ENCODE assay signal across 8 mouse cellular contexts in the genomic region with DNA sequence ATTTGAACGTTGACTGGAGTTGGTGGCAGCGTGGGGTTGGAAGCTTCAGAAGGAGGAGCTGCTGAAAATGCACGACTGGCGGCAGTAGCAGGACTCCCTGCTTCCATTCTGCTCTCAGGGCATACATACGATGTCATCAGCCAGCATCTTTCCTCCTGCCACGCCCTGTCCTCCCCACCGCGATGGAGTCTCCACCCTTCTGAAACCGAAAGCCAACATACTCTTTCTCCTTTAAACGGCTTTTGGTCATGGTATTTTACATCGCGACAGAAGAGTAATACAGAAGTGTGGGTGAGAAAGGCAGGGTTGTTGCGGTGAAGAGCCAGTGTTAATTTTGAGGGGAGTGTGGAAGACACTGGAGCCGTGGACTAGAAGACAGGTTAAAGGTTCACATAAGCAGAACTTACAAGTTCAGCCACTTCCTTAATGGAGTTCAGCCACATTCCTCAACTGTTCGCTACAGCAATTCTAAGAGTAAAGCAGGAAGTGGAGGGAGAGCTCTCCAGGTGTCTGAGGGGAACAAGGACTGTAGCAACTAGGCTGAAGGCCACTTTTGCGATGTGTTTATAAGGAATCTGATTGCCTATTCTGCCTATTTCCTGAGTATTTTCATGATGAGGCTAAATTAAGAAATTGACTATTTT. TPM values are rescaled to one million over a fixed set of nuclear protein-coding genes. Genes with fewer than 3 reads are reported as not detected.
A peak's percentile ranks its signal among the peaks of the same experiment; 100 is the strongest.
DNase-seq lines count a peak whose midpoint lies in the region; ATAC-seq and TF ChIP-seq lines count a peak whose summit lies in the region.

No protein-coding gene starts in this region.

- H3K27ac ChIP-seq in embryonic facial prominence, embryonic 12.5 days: no peak overlapping the region
- H3K27ac ChIP-seq in hindbrain, embryonic 14.5 days: no peak overlapping the region
- H3K27ac ChIP-seq in lung, embryonic 15.5 days: 0 out of 2 replicates have a peak overlapping the region, but pooled peaks have one; percentile 24
- peak overlapping the region; percentile 80 for H3K27ac ChIP-seq in small intestine, adult 2 months (ENCODE audit: insufficient read depth, low read depth, low read length)

- no peak for TF ChIP-seq POLR2A in small intestine, adult 2 months (IDR thresholded peaks at IDR 0.05; ENCODE audit: low read depth, low read length)

- H3K9ac ChIP-seq in embryonic facial prominence, embryonic 12.5 days: no peak overlapping the region
- no peak overlapping the region for H3K9ac ChIP-seq in hindbrain, embryonic 14.5 days
- H3K9ac ChIP-seq in lung, embryonic 15.5 days: no peak overlapping the region

- no peaks in the 10 kb centered on the region for H3K9me3 ChIP-seq in embryonic facial prominence, embryonic 12.5 days
- H3K9me3 ChIP-seq in hindbrain, embryonic 14.5 days (ENCODE audit: control insufficient read depth, low read length): no peaks in the 10 kb centered on the region
- H3K9me3 ChIP-seq in lung, embryonic 15.5 days: no peaks in the 10 kb centered on the region

- WGBS in embryonic facial prominence, embryonic 12.5 days: 40% methylated on average over 16 of the region's 16 CpGs
- 39% methylated on average over 16 of the region's 16 CpGs for WGBS in hindbrain, embryonic 14.5 days
- 38% methylated on average over 16 of the region's 16 CpGs for WGBS in lung, embryonic 15.5 days
- 5% methylated on average over 16 of the region's 16 CpGs for WGBS in small intestine, adult 2 months

- 0 out of 2 replicates have a peak overlapping the region, but pooled peaks have one; percentile 0 for H3K4me3 ChIP-seq in embryonic facial prominence, embryonic 12.5 days
- no peak overlapping the region for H3K4me3 ChIP-seq in hindbrain, embryonic 14.5 days (replicated peaks; ENCODE audit: low read length)
- peak overlapping the region; percentile 33 for H3K4me3 ChIP-seq in lung, embryonic 15.5 days
- peak overlapping the region; percentile 55 for H3K4me3 ChIP-seq in small intestine, adult 2 months (ENCODE audit: low read depth, low read length)

- peak overlapping the region; percentile 34 for H3K4me2 ChIP-seq in embryonic facial prominence, embryonic 12.5 days (replicated peaks)
- H3K4me2 ChIP-seq in hindbrain, embryonic 14.5 days (replicated peaks): peak overlapping the region; percentile 24
- peak overlapping the region; percentile 52 for H3K4me2 ChIP-seq in lung, embryonic 15.5 days

- DNase-seq in adrenal gland, postnatal 14 days: peak; percentile 14
- no peak for DNase-seq in adrenal gland, adult 18-20 months (ENCODE audit: low spot score in 2 of 2)
- DNase-seq in hindbrain, embryonic 14.5 days (ENCODE audit: low spot score): no peak
- DNase-seq in gastrocnemius, postnatal 25 days: no peak

- H3K36me3 ChIP-seq in embryonic facial prominence, embryonic 12.5 days: no peaks in the 10 kb centered on the region
- no peaks in the 10 kb centered on the region for H3K36me3 ChIP-seq in hindbrain, embryonic 14.5 days (replicated peaks; ENCODE audit: control insufficient read depth, insufficient read depth)
- H3K36me3 ChIP-seq in lung, embryonic 15.5 days: no peaks in the 10 kb centered on the region
- H3K36me3 ChIP-seq in small intestine, adult 2 months (ENCODE audit: control insufficient read depth, insufficient read depth, low read length): no peaks in the 10 kb centered on the region

- no peak for TF ChIP-seq CTCF in small intestine, adult 2 months (IDR thresholded peaks at IDR 0.05; ENCODE audit: extremely low read depth, insufficient read length, insufficient replicate concordance, low read depth, low read length)

- peaks cover 5% of the 10 kb centered on the region; the same call in 1 of the 2 replicates for H3K4me1 ChIP-seq in embryonic facial prominence, embryonic 12.5 days
- H3K4me1 ChIP-seq in hindbrain, embryonic 14.5 days (replicated peaks; ENCODE audit: control insufficient read depth, insufficient read depth, low read length): peaks cover under 1% of the 10 kb centered on the region
- H3K4me1 ChIP-seq in lung, embryonic 15.5 days: no peaks in the 10 kb centered on the region
- no peaks in the 10 kb centered on the region for H3K4me1 ChIP-seq in small intestine, adult 2 months (ENCODE audit: control insufficient read depth, insufficient read depth, insufficient read length, low read length)

- no peaks in the 10 kb centered on the region for H3K27me3 ChIP-seq in embryonic facial prominence, embryonic 12.5 days
- no peaks in the 10 kb centered on the region for H3K27me3 ChIP-seq in hindbrain, embryonic 14.5 days (ENCODE audit: control insufficient read depth, insufficient read depth, low read length)
- no peaks in the 10 kb centered on the region for H3K27me3 ChIP-seq in lung, embryonic 15.5 days
- H3K27me3 ChIP-seq in small intestine, adult 2 months (ENCODE audit: control insufficient read depth, insufficient read depth, low read length): no peaks in the 10 kb centered on the region

- ATAC-seq in CD4-positive, CD25-positive, alpha-beta regulatory T cell, adult 4 months: peak; percentile 93
- no peak for ATAC-seq in embryonic facial prominence, embryonic 12.5 days (ENCODE audit: insufficient number of reproducible peaks, insufficient read depth, low FRiP score, low TSS enrichment)
- no peak for ATAC-seq in hindbrain, embryonic 14.5 days (ENCODE audit: low FRiP score)
- ATAC-seq in lung, embryonic 15.5 days (ENCODE audit: borderline replicate concordance, extremely low read depth, low FRiP score, low TSS enrichment): no peak

RNA-seq across cellular contexts. Expression of a gene that starts 6.1 kb away (rescaled TPM):
- total RNA-seq in adrenal gland, postnatal 14 days (2021): 43.6 and 44.6 TPM in 2 replicates
- 10 to 100 TPM; 46.9 to 53.2 TPM for total RNA-seq in adrenal gland, adult 18-20 months (2021)
- 10 to 100 TPM; 13.9 to 14.6 TPM for polyA plus RNA-seq in CD4-positive, CD25-positive, alpha-beta regulatory T cell, adult 4 months (2017; shearing (Covaris generic))
- polyA plus RNA-seq in embryonic facial prominence, embryonic 12.5 days (2016; fragmentation: Nextera tagmentation; extraction: Ambion mirVana): 47.9 and 48.0 TPM in 2 replicates
- polyA plus RNA-seq in hindbrain, embryonic 14.5 days (2014; fragmentation: Nextera tagmentation; extraction: Ambion mirVana): 48.4 and 49.1 TPM in 2 replicates
- polyA plus RNA-seq in lung, embryonic 15.5 days (2015; fragmentation: Nextera tagmentation; extraction: Ambion mirVana): 46.1 and 46.3 TPM in 2 replicates
- 28.3 and 44.3 TPM in 2 replicates for polyA plus RNA-seq in small intestine, adult 2 months (2012; rRNA removed)
- 10 to 100 TPM; 33.0 to 34.7 TPM for total RNA-seq in gastrocnemius, postnatal 25 days (2021)

RNA-seq across cellular contexts. Expression of a gene that starts 51.4 kb away (rescaled TPM):
- 5.8 TPM in 2 replicates for total RNA-seq in adrenal gland, postnatal 14 days (2021)
- total RNA-seq in adrenal gland, adult 18-20 months (2021): 1 to 10 TPM; 7.1 to 7.2 TPM
- polyA plus RNA-seq in CD4-positive, CD25-positive, alpha-beta regulatory T cell, adult 4 months (2017; shearing (Covaris generic)): not detected
- 9.9 and 10.0 TPM in 2 replicates for polyA plus RNA-seq in embryonic facial prominence, embryonic 12.5 days (2016; fragmentation: Nextera tagmentation; extraction: Ambion mirVana)
- 23.8 and 25.4 TPM in 2 replicates for polyA plus RNA-seq in hindbrain, embryonic 14.5 days (2014; fragmentation: Nextera tagmentation; extraction: Ambion mirVana)
- 7.3 and 8.0 TPM in 2 replicates for polyA plus RNA-seq in lung, embryonic 15.5 days (2015; fragmentation: Nextera tagmentation; extraction: Ambion mirVana)
- polyA plus RNA-seq in small intestine, adult 2 months (2012; rRNA removed): 1.1 and 1.3 TPM in 2 replicates
- 1 to 10 TPM; 2.1 TPM for total RNA-seq in gastrocnemius, postnatal 25 days (2021)

Comparison
In these comparisons a context has a peak if more than half of its experiments do, and no peak if none do; other contexts are left out.
1. H3K27ac ChIP-seq: peak in lung, embryonic 15.5 days (single experiment) and small intestine, adult 2 months (single experiment); none in embryonic facial prominence, embryonic 12.5 days (single experiment) and hindbrain, embryonic 14.5 days (single experiment).
2. Peak in every context shown above with its lines, with median percentiles within 50 percentile points of each other: H3K4me2 ChIP-seq.